10 mouse cellular contexts compared by ENCODE assay signal in the genomic region with DNA sequence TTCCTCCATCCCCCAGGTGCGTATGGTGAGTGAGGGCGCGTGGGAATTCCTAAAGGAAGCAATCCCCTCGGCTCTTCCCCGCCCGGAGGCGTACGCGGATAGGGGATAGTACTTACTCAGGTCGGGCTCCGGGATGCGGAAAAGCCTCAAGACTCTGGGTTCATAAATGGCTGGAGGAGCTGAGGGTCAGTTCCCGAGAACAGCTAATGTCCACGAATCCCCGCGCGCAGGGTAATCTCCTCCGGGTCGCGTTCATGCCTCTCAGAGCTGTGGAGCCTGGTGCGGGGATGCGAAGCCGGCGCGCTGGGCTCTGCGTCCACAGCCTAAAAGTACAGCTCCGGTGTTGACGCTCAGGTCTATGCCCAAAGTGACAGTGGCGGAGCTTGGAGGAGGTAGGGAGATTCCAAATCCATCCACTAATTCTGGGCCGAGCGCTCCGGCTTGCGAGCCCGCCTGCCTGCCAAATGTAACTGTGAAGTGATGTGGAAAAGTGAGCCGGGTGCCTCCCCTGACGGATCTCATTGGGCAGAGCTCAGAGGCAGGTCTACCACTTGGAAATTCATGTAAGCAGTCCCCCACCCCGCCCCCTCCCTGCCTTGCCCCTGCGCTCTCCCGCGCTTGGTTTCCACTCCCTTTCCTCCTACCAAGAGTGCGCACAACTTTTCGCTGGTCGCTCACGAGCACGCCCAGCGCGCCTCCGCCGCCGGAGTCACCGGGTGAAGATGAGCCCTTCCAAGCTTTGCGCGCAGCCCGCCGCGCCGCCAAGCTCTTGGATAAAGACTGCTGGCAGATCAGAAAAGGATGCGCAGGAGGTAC. TPM values are rescaled to one million over a fixed set of nuclear protein-coding genes. Genes with fewer than 3 reads are reported as not detected.
DNase-seq lines count a peak whose midpoint lies in the region; ATAC-seq and TF ChIP-seq lines count a peak whose summit lies in the region.
"Had no signal": no experiment of that assay in that cellular context is flagged by ENCODE, and none has a peak within 500 bp of the region (broad histone marks: within the 10 kb centered on the region; RNA-seq: fewer than 3 reads in every experiment).

A gene (minus strand): TSS at position 506 of the 816 bp plus-strand sequence.

- H3K27ac ChIP-seq in kidney, postnatal 0 days = no peak within 1 kb of the TSS
- no peak within 1 kb of the TSS for H3K27ac ChIP-seq in heart, embryonic 12.5 days (ENCODE audit: poor library complexity, severe bottlenecking)
- H3K27ac ChIP-seq in midbrain, embryonic 14.5 days (replicated peaks; ENCODE audit: low read depth, low read length) = peak within 1 kb of the TSS; percentile 82
- H3K27ac ChIP-seq: liver, embryonic 14.5 days had no signal

- peak within 1 kb of the TSS; percentile 59 for H3K4me2 ChIP-seq in kidney, postnatal 0 days (ENCODE audit: low read length)
- peak within 1 kb of the TSS; percentile 97 for H3K4me2 ChIP-seq in heart, embryonic 12.5 days
- peak within 1 kb of the TSS; percentile 93 for H3K4me2 ChIP-seq in midbrain, embryonic 14.5 days (ENCODE audit: low read length)

- no peak for TF ChIP-seq CTCF in kidney, postnatal 0 days (IDR thresholded peaks at IDR 0.05; ENCODE audit: low read depth)

- no peaks in the 10 kb centered on the region for H3K9me3 ChIP-seq in kidney, postnatal 0 days (replicated peaks; ENCODE audit: low read length)
- no peaks in the 10 kb centered on the region for H3K9me3 ChIP-seq in heart, embryonic 12.5 days (replicated peaks)
- H3K9me3 ChIP-seq in midbrain, embryonic 14.5 days (ENCODE audit: control insufficient read depth, low read length) = no peaks in the 10 kb centered on the region

- no peaks in the 10 kb centered on the region for H3K36me3 ChIP-seq in kidney, postnatal 0 days (ENCODE audit: insufficient read depth, low read length)
- H3K36me3 ChIP-seq in heart, embryonic 12.5 days = no peaks in the 10 kb centered on the region
- H3K36me3 ChIP-seq in midbrain, embryonic 14.5 days (ENCODE audit: control insufficient read depth, insufficient read depth, low read length) = no peaks in the 10 kb centered on the region

- H3K27me3 ChIP-seq in kidney, postnatal 0 days (ENCODE audit: insufficient read depth, low read length) = peaks cover 30% of the 10 kb centered on the region
- peaks cover 51% of the 10 kb centered on the region for H3K27me3 ChIP-seq in heart, embryonic 12.5 days (replicated peaks)
- H3K27me3 ChIP-seq in midbrain, embryonic 14.5 days (ENCODE audit: control insufficient read depth, insufficient read depth, low read length) = no peaks in the 10 kb centered on the region

- H3K4me1 ChIP-seq in kidney, postnatal 0 days (replicated peaks; ENCODE audit: insufficient read depth, low read length) = no peaks in the 10 kb centered on the region
- peaks cover 12% of the 10 kb centered on the region for H3K4me1 ChIP-seq in heart, embryonic 12.5 days (replicated peaks)
- peaks cover 13% of the 10 kb centered on the region; the same call in 1 of the 2 replicates for H3K4me1 ChIP-seq in midbrain, embryonic 14.5 days (ENCODE audit: control insufficient read depth, insufficient read depth, low read length)

- H3K9ac ChIP-seq in kidney, postnatal 0 days (ENCODE audit: low read depth, low read length) = no peak within 1 kb of the TSS
- H3K9ac ChIP-seq in heart, embryonic 12.5 days = peak within 1 kb of the TSS; percentile 44
- H3K9ac ChIP-seq in midbrain, embryonic 14.5 days (replicated peaks; ENCODE audit: low read length) = peak within 1 kb of the TSS; percentile 71
- H3K9ac ChIP-seq: liver, embryonic 14.5 days had no signal

- no peak for ATAC-seq in kidney, postnatal 0 days (replicated peaks; ENCODE audit: low FRiP score, low read depth)
- ATAC-seq in heart, embryonic 12.5 days (ENCODE audit: insufficient number of reproducible peaks, low FRiP score) = peak; percentile 59; the same call in 1 of the 2 replicates
- peak; percentile 77 for ATAC-seq in midbrain, embryonic 14.5 days (ENCODE audit: low FRiP score, low TSS enrichment)

- DNase-seq in kidney, postnatal 0 days (ENCODE audit: low spot score) = peak; percentile 14
- DNase-seq in kidney, adult 11 months = no peak
- DNase-seq in embryo, embryonic 10 days (ENCODE audit: low spot score) = peak; percentile 79
- peak; percentile 64 to 69 for DNase-seq in layer of hippocampus, postnatal 25 days (ENCODE audit: extremely low spot score in 1 of 2, low spot score in 1 of 2)
- peak; percentile 90 for DNase-seq in midbrain, embryonic 14.5 days
- peak; percentile 7 for DNase-seq in testis, postnatal 14 days (ENCODE audit: low spot score)
- DNase-seq in adrenal gland, adult 8-10 months = no peak

- under 1% methylated on average over 58 of the region's 58 CpGs for WGBS in kidney, postnatal 0 days
- WGBS in heart, embryonic 12.5 days = under 1% methylated on average over 57 of the region's 58 CpGs
- under 1% methylated on average over 58 of the region's 58 CpGs for WGBS in midbrain, embryonic 14.5 days

- peak within 1 kb of the TSS; percentile 32 for H3K4me3 ChIP-seq in kidney, postnatal 0 days (replicated peaks; ENCODE audit: low read depth, low read length)
- H3K4me3 ChIP-seq in heart, embryonic 12.5 days = peak within 1 kb of the TSS; percentile 58
- H3K4me3 ChIP-seq in midbrain, embryonic 14.5 days (replicated peaks; ENCODE audit: low read depth, low read length) = peak within 1 kb of the TSS; percentile 68

RNA-seq across cellular contexts. Expression of the gene that starts here (rescaled TPM):
- 0.14 and 0.18 TPM in 2 replicates for polyA plus RNA-seq in kidney, postnatal 0 days (2015; fragmentation: Nextera tagmentation; extraction: Ambion mirVana)
- 1.1 and 1.4 TPM in 2 replicates for polyA plus RNA-seq in heart, embryonic 12.5 days (2016; fragmentation: Nextera tagmentation; extraction: Ambion mirVana)
- total RNA-seq in layer of hippocampus, postnatal 25 days (2021) = 10 to 100 TPM; 81.0 to 93.5 TPM
- polyA plus RNA-seq in midbrain, embryonic 14.5 days (2014; fragmentation: Nextera tagmentation; extraction: Ambion mirVana) = 48.1 and 60.4 TPM in 2 replicates
- not detected for total RNA-seq in adrenal gland, adult 8-10 months (2022)
- total RNA-seq: MEL had no signal

Comparison
In these comparisons a context has a peak if more than half of its experiments do, and no peak if none do; other contexts are left out.
1. RNA of the gene that starts here (total RNA-seq): 81.0 to 93.5 TPM in layer of hippocampus, postnatal 25 days; not detected in adrenal gland, adult 8-10 months; every median in the first group is over 10 times any median in the second.
2. RNA of the gene that starts here (polyA plus RNA-seq): 48.1 to 60.4 TPM in midbrain, embryonic 14.5 days; 1.1 to 1.4 TPM in heart, embryonic 12.5 days and 0.14 to 0.18 TPM in kidney, postnatal 0 days; every median in the first group is over 10 times any median in the second.
3. Peak in DNase-seq, H3K4me3 ChIP-seq and H3K4me2 ChIP-seq in kidney, postnatal 0 days; RNA of the gene not detected or under 1 TPM.
4. DNase-seq: peak in embryo, embryonic 10 days (single experiment), layer of hippocampus, postnatal 25 days (2 of 2), midbrain, embryonic 14.5 days (single experiment) and testis, postnatal 14 days (single experiment); none in kidney, adult 11 months (single experiment) and adrenal gland, adult 8-10 months (single experiment).
5. Peak in every context shown above with its lines, with median percentiles within 50 percentile points of each other: H3K4me2 ChIP-seq and H3K4me3 ChIP-seq.